Mouse (Mus musculus): Measurements from ENCODE around the gene Gm853. TPM values are rescaled to one million over a fixed set of nuclear protein-coding genes. Genes with fewer than 3 reads are reported as not detected.
A peak's percentile ranks its signal among the peaks of the same experiment; 100 is the strongest.

Gm853 gene
- polyA plus RNA-seq, 1 experiment, result not detected

- TF ChIP-seq POLR2A (IDR thresholded peaks at IDR 0.05; ENCODE audit: insufficient read depth, low read depth, low read length) (no peak), CTCF (IDR thresholded peaks at IDR 0.05; ENCODE audit: insufficient read depth, low read depth, low read length) (no peak)
- Histone ChIP-seq H3K4me3 (ENCODE audit: insufficient read depth, low read depth, low read length) (no peak overlapping the region), H3K27ac (ENCODE audit: insufficient read depth, low read depth, low read length) (no peak overlapping the region), H3K4me1 (ENCODE audit: control insufficient read depth, insufficient read depth, low read length) (no peaks in the 10 kb centered on the region)
- WGBS, result 79% methylated on average over 13 of the region's 13 CpGs
Observed at GRCm38 (mm10) chr4:130183023-130183422, 39.2 kb downstream of the Gm853 start.

- Histone ChIP-seq H3K4me3 (ENCODE audit: insufficient read depth, low read depth, low read length) (no peak overlapping the region), H3K27ac (ENCODE audit: insufficient read depth, low read depth, low read length) (no peak overlapping the region), H3K4me1 (ENCODE audit: control insufficient read depth, insufficient read depth, low read length) (no peaks in the 10 kb centered on the region)
- whole genome bisulfite sequencing, result 67% methylated on average over 4 of the region's 4 CpGs
- TF ChIP-seq CTCF (IDR thresholded peaks at IDR 0.05; ENCODE audit: insufficient read depth, low read depth, low read length) (no peak), POLR2A (IDR thresholded peaks at IDR 0.05; ENCODE audit: insufficient read depth, low read depth, low read length) (no peak)
Observed at GRCm38 (mm10) chr4:130181886-130182285, 40.3 kb downstream of the Gm853 start.

- no peak overlapping the region for H3K4me3 ChIP-seq (ENCODE audit: insufficient read depth, low read depth, low read length)
- 74% methylated on average over 7 of the region's 7 CpGs for WGBS
- TF ChIP-seq CTCF (IDR thresholded peaks at IDR 0.05; ENCODE audit: insufficient read depth, low read depth, low read length) (no peak), POLR2A (IDR thresholded peaks at IDR 0.05; ENCODE audit: insufficient read depth, low read depth, low read length) (no peak)
- no peak overlapping the region for H3K27ac ChIP-seq (ENCODE audit: insufficient read depth, low read depth, low read length)
- H3K4me1 ChIP-seq (ENCODE audit: control insufficient read depth, insufficient read depth, low read length), result no peaks in the 10 kb centered on the region
Observed at GRCm38 (mm10) chr4:130180909-130181602, 41.1 kb downstream of the Gm853 start.

GRCm38 (mm10) chr4:130179876-130180275, 42.3 kb downstream of the Gm853 start:
- H3K4me3 ChIP-seq (ENCODE audit: insufficient read depth, low read depth, low read length), result no peak overlapping the region
- no peak overlapping the region for H3K27ac ChIP-seq (ENCODE audit: insufficient read depth, low read depth, low read length)
- TF ChIP-seq CTCF (IDR thresholded peaks at IDR 0.05; ENCODE audit: insufficient read depth, low read depth, low read length) (no peak), POLR2A (IDR thresholded peaks at IDR 0.05; ENCODE audit: insufficient read depth, low read depth, low read length) (no peak)
- 92% methylated on average over 3 of the region's 3 CpGs for WGBS
- H3K4me1 ChIP-seq (ENCODE audit: control insufficient read depth, insufficient read depth, low read length), result peaks cover 4% of the 10 kb centered on the region

GRCm38 (mm10) chr4:130177536-130177935, 44.7 kb downstream of the Gm853 start:
- Histone ChIP-seq H3K4me3 (ENCODE audit: insufficient read depth, low read depth, low read length) (no peak overlapping the region), H3K27ac (ENCODE audit: insufficient read depth, low read depth, low read length) (no peak overlapping the region), H3K4me1 (ENCODE audit: control insufficient read depth, insufficient read depth, low read length) (peaks cover 9% of the 10 kb centered on the region)
- no peak for TF ChIP-seq CTCF (IDR thresholded peaks at IDR 0.05; ENCODE audit: insufficient read depth, low read depth, low read length)
- no peak for TF ChIP-seq POLR2A (IDR thresholded peaks at IDR 0.05; ENCODE audit: insufficient read depth, low read depth, low read length)
- 78% methylated on average over 7 of the region's 7 CpGs for WGBS

GRCm38 (mm10) chr4:130177087-130177486, 45.1 kb downstream of the Gm853 start:
- H3K4me1 ChIP-seq (ENCODE audit: control insufficient read depth, insufficient read depth, low read length), result peaks cover 9% of the 10 kb centered on the region
- no peak overlapping the region for H3K27ac ChIP-seq (ENCODE audit: insufficient read depth, low read depth, low read length)
- TF ChIP-seq CTCF (IDR thresholded peaks at IDR 0.05; ENCODE audit: insufficient read depth, low read depth, low read length) (no peak), POLR2A (IDR thresholded peaks at IDR 0.05; ENCODE audit: insufficient read depth, low read depth, low read length) (no peak)
- WGBS, result 64% methylated on average over 4 of the region's 4 CpGs
- no peak overlapping the region for H3K4me3 ChIP-seq (ENCODE audit: insufficient read depth, low read depth, low read length)

GRCm38 (mm10) chr4:130176156-130176720, 46.0 kb downstream of the Gm853 start:
- Histone ChIP-seq H3K27ac (ENCODE audit: insufficient read depth, low read depth, low read length) (no peak overlapping the region), H3K4me1 (ENCODE audit: control insufficient read depth, insufficient read depth, low read length) (peaks cover 9% of the 10 kb centered on the region), H3K4me3 (ENCODE audit: insufficient read depth, low read depth, low read length) (no peak overlapping the region)
- TF ChIP-seq POLR2A (IDR thresholded peaks at IDR 0.05; ENCODE audit: insufficient read depth, low read depth, low read length) (no peak), CTCF (IDR thresholded peaks at IDR 0.05; ENCODE audit: insufficient read depth, low read depth, low read length) (no peak)
- 80% methylated on average over 5 of the region's 5 CpGs for WGBS

- no peak within 1 kb of the TSS for H3K27ac ChIP-seq (ENCODE audit: insufficient read depth, low read depth, low read length)
- H3K4me3 ChIP-seq (ENCODE audit: insufficient read depth, low read depth, low read length), result peak within 1 kb of the TSS; percentile 11
- peaks cover 9% of the 10 kb centered on the region for H3K4me1 ChIP-seq (ENCODE audit: control insufficient read depth, insufficient read depth, low read length)
- WGBS, result 13% methylated on average over 14 of the region's 14 CpGs
- no peak for TF ChIP-seq POLR2A (IDR thresholded peaks at IDR 0.05; ENCODE audit: insufficient read depth, low read depth, low read length)
- no peak for TF ChIP-seq CTCF (IDR thresholded peaks at IDR 0.05; ENCODE audit: insufficient read depth, low read depth, low read length)
Observed at GRCm38 (mm10) chr4:130175072-130175711, 47.0 kb downstream of the Gm853 start, which contains the start of gene Tinagl1. Tinagl1 (minus strand) TSS chr4:130175122.
